Mouse (Mus musculus): ENCODE data around the gene Olfr764-ps1.
"Not testable (repeated sequence)": the region's sequence is repeated elsewhere in the genome, so short reads cannot be mapped to it uniquely, and the experiment has no call there.

The Olfr764-ps1 gene

GRCm38 (mm10) chr10:129039796-129040195 lies at the start of gene Olfr764-ps1:
Olfr764-ps1 (minus strand) TSS chr10:129039896.
- no peak for DNase-seq (ENCODE audit: extremely low spot score, low read depth, low spot score)

- DNase-seq (ENCODE audit: extremely low spot score, low read depth, low spot score), result not testable (repeated sequence)
Observed at GRCm38 (mm10) chr10:129082810-129083209, 43.1 kb upstream of the Olfr764-ps1 start, which contains the start of gene Olfr767. Olfr767 (minus strand) TSS chr10:129082910.

- no peak for DNase-seq (ENCODE audit: extremely low spot score, low read depth, low spot score)
Observed at GRCm38 (mm10) chr10:129068877-129069276, 29.2 kb upstream of the Olfr764-ps1 start, which contains the start of gene Olfr766-ps1. Olfr766-ps1 (minus strand) TSS chr10:129068977.

- not testable (repeated sequence) for DNase-seq (ENCODE audit: extremely low spot score, low read depth, low spot score)
Observed at GRCm38 (mm10) chr10:129049898-129050297, 10.2 kb upstream of the Olfr764-ps1 start, which contains the start of gene Olfr765. Olfr765 (minus strand) TSS chr10:129049998.

DNA sequence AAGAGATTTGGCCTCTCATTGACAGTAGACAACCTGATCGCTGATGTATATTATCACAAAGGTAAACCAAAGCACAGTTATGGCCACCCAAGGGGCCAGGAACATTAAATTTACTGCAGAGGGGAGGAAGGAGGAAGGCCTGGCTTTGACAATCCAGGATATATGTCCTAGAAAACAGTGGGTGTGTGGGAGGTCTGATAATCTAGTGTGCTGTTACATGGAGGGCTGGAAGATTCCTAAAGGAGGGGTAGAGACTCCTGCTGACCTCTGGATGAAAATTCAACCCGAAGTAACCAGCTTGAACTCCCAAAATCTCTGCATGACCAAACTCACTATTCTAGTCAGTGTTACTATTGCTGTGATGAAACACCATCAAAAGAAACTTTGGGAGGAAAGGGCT lies 11.4 kb downstream of the Olfr764-ps1 start:
- no peak for DNase-seq (ENCODE audit: extremely low spot score, low read depth, low spot score)

- peak; percentile 20 for DNase-seq (ENCODE audit: extremely low spot score, low read depth, low spot score)
Observed at GRCm38 (mm10) chr10:129026018-129026662, 13.6 kb downstream of the Olfr764-ps1 start.

- no peak for DNase-seq (ENCODE audit: extremely low spot score, low read depth, low spot score)
Observed at GRCm38 (mm10) chr10:129023319-129023718, 16.4 kb downstream of the Olfr764-ps1 start.

- no peak for DNase-seq (ENCODE audit: extremely low spot score, low read depth, low spot score)
Observed at GRCm38 (mm10) chr10:129014477-129014876, 25.2 kb downstream of the Olfr764-ps1 start.

DNA sequence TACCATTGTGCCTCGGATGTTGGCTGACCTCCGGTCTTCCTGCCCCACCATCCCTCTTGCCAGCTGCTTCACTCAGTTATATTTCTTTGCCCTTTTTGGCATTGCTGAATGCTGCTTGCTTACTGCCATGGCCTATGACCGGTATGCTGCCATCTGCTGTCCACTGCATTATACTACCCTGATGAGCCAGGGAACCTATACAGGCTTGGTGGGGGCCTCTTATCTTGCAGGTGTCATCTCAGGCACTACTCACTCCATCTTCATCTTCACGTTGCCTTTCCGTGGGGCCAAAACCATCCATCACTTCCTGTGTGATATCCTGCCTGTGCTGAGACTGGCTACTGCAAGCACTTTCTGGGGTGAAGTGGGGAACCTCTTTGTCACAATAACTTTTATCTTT lies 28.2 kb downstream of the Olfr764-ps1 start:
- not testable (repeated sequence) for DNase-seq (ENCODE audit: extremely low spot score, low read depth, low spot score)

DNA sequence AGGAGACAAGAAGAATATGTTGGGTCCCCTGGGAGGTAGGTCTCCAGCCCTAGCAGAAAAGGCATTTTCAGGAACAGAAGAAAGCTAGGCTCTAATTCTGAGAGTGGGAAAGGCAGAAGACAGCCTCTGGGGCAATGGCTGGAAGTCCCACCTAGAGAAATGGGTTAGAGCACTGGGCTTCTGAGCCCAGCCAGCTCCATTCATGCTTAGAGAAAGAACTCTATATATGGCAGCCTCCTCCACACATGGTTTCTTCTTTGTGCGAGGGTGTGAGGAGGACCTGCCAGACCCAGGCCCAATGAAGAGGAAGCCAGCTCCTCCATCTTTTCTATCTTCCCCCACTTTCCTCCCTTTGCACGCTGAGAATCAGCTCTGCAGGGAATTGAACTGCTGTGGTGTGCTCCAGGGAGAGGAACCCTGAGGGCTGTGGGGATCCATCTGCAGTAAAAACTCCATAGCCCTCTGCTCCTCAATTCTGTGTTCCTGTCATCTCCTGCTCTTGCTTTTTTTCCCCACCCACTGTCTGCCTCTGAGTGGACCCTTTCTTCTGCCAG lies 29.3 kb downstream of the Olfr764-ps1 start, which contains the start of gene Olfr763:
Gene Olfr763 (plus strand): TSS at position 504 of the 554 bp plus-strand sequence.
- DNase-seq (ENCODE audit: extremely low spot score, low read depth, low spot score), result no peak

- no peak for DNase-seq (ENCODE audit: extremely low spot score, low read depth, low spot score)
Observed at GRCm38 (mm10) chr10:129004032-129004920, 35.4 kb downstream of the Olfr764-ps1 start.

GRCm38 (mm10) chr10:128996523-128997040 lies 43.1 kb downstream of the Olfr764-ps1 start:
- DNase-seq (ENCODE audit: extremely low spot score, low read depth, low spot score), result no peak

- no peak for DNase-seq (ENCODE audit: extremely low spot score, low read depth, low spot score)
Observed at GRCm38 (mm10) chr10:128995796-128996195, 43.9 kb downstream of the Olfr764-ps1 start.

DNA sequence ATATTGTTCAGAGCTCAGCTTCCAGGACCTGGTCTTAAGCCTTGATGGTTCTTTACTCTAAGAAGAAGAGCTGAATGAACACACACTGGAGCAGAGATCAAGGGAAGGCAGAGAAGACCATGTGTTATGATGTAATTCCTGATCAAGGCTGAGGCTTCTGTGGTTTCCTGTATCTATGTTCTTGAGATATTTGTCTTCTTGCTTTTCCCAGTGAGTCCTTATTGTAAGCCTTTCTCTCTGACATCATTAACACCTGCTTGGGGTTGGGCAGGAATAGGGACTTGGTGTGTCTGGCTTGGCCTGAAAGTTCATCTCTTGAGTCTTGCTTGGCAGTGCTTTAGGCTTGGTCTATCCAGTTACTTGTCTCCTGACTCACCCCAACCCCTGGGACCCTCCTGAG lies 48.7 kb downstream of the Olfr764-ps1 start:
- no peak for DNase-seq (ENCODE audit: extremely low spot score, low read depth, low spot score)

DNA sequence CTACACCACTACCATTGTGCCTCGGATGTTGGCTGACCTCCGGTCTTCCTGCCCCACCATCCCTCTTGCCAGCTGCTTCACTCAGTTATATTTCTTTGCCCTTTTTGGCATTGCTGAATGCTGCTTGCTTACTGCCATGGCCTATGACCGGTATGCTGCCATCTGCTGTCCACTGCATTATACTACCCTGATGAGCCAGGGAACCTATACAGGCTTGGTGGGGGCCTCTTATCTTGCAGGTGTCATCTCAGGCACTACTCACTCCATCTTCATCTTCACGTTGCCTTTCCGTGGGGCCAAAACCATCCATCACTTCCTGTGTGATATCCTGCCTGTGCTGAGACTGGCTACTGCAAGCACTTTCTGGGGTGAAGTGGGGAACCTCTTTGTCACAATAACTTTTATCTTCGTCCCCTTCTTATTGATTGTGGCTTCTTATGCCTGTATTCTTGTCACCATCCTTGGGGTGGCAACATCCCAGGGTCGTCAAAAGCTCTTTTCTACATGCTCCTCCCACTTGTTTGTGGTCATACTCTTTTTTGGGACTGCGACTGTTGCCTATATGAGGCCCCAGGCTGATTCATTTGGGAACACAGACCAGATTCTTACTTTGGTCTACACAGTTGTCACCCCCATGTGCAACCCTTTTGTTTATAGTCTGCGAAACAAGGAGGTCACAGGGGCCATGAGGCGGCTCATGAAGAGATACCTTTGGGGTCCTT lies 49.4 kb downstream of the Olfr764-ps1 start:
- not testable (repeated sequence) for DNase-seq (ENCODE audit: extremely low spot score, low read depth, low spot score)

DNA sequence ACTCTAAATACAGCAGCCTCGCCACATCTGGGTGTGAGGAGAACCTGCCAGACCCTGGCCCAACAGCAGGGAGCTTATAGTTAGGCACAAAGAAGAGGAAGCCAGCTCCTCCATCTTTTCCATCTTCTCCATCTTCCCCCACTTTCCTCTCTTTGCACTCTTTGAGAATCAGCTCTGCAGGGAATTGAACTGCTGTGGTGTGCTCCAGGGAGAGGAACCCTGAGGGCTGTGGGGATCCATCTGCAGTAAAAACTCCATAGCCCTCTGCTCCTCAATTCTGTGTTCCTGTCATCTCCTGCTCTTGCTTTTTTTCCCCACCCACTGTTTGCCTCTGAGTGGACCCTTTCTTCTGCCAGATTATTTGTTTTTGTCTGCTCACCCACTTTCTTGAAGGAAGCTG lies 50.6 kb downstream of the Olfr764-ps1 start, which contains the start of gene Olfr9:
Gene Olfr9 (plus strand): TSS at position 301 of the 400 bp plus-strand sequence.
- not testable (repeated sequence) for DNase-seq (ENCODE audit: extremely low spot score, low read depth, low spot score)
